Comparison of ENCODE assay signal across 29 mouse cellular contexts in the genomic region with DNA sequence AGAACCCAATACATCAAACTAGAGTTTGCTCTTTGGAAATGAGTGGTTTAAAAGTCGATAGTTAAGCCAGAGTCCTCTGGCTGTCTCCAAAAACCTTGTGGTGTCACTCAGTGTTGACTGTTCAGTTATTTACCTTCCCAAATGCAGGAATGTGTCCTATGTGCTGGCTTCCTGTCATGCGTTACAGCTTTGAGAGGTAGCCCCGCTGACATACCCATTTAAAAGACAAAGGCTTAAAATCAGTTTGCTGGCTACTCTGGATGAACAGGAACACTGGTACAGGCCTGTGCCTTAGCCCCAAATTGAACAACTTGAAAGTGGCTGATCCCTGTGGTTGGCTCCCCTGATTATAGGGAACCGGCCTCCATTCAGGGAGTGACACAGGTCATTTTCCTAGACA.
DNase-seq lines count a peak whose midpoint lies in the region; ATAC-seq and TF ChIP-seq lines count a peak whose summit lies in the region.
"Had no signal": no experiment of that assay in that cellular context is flagged by ENCODE, and none has a peak within 500 bp of the region (broad histone marks: within the 10 kb centered on the region; RNA-seq: fewer than 3 reads in every experiment).

No protein-coding gene starts in this region.

- no peak for TF ChIP-seq EP300 in ES-Bruce4 (IDR thresholded peaks at IDR 0.05; ENCODE audit: insufficient read depth, low read depth, low read length)

- no peaks in the 10 kb centered on the region for H3K4me1 ChIP-seq in intestine, embryonic 14.5 days (replicated peaks; ENCODE audit: control insufficient read depth, insufficient read depth, low read length)
- H3K4me1 ChIP-seq in intestine, postnatal 0 days (replicated peaks; ENCODE audit: control insufficient read depth, insufficient read depth, low read length): no peaks in the 10 kb centered on the region
- H3K4me1 ChIP-seq in ES-Bruce4 (ENCODE audit: control insufficient read depth, insufficient read depth, low read length) (peaks cover 3% of the 10 kb centered on the region), ES-E14 (ENCODE audit: control insufficient read depth in 2 of 2, insufficient read depth in 2 of 2, low read length in 2 of 2, poor library complexity in 1 of 2) (peaks cover 0 to 2% of the 10 kb centered on the region in 2 experiments; a peak in 1 of 4 replicates)
- H3K4me1 ChIP-seq: forebrain, embryonic 10.5 days had no signal

- no peak for TF ChIP-seq POLR2A in ES-Bruce4 (IDR thresholded peaks at IDR 0.05; ENCODE audit: insufficient read depth, low read length)

- WGBS in intestine, embryonic 14.5 days: 93% methylated on average over 4 of the region's 4 CpGs
- 94% methylated on average over 4 of the region's 4 CpGs for WGBS in intestine, postnatal 0 days

- H3K9me3 ChIP-seq in intestine, embryonic 14.5 days (ENCODE audit: control insufficient read depth, low read length): no peaks in the 10 kb centered on the region
- H3K9me3 ChIP-seq in intestine, postnatal 0 days (ENCODE audit: control insufficient read depth): no peaks in the 10 kb centered on the region
- H3K9me3 ChIP-seq in ES-Bruce4 (replicated peaks; ENCODE audit: control insufficient read depth, insufficient read depth, low read length, poor library complexity, severe bottlenecking) (no peaks in the 10 kb centered on the region), ES-E14 (ENCODE audit: control insufficient read depth, insufficient read depth, low read depth, low read length) (no peaks in the 10 kb centered on the region)
- H3K9me3 ChIP-seq: forebrain, embryonic 10.5 days; forebrain, embryonic 13.5 days; G1E; heart, embryonic 13.5 days had no signal

- no peak overlapping the region for H3K9ac ChIP-seq in intestine, embryonic 14.5 days (ENCODE audit: low read length)
- H3K9ac ChIP-seq in intestine, postnatal 0 days (ENCODE audit: low read depth, low read length): no peak overlapping the region
- H3K9ac ChIP-seq in ES-Bruce4 (ENCODE audit: low read depth, poor library complexity, severe bottlenecking): no peak overlapping the region
- no peak overlapping the region for H3K9ac ChIP-seq in ES-E14 (ENCODE audit: insufficient read depth, low read depth, low read length, poor library complexity, severe bottlenecking)
- H3K9ac ChIP-seq: forebrain, embryonic 13.5 days; heart, embryonic 13.5 days; hindbrain, embryonic 14.5 days had no signal

- no peak for TF ChIP-seq CTCF in intestine, postnatal 0 days (IDR thresholded peaks at IDR 0.05; ENCODE audit: low read depth)
- TF ChIP-seq CTCF in ES-Bruce4 (IDR thresholded peaks at IDR 0.05; ENCODE audit: low read depth, low read length): no peak

- ATAC-seq in intestine, embryonic 14.5 days (replicated peaks; ENCODE audit: low FRiP score, low TSS enrichment, low read depth): no peak
- ATAC-seq in intestine, postnatal 0 days: no peak
- ATAC-seq: activated CD4-positive, CD25-positive, alpha-beta regulatory T cell, adult 4 months; forebrain, embryonic 13.5 days; forebrain, embryonic 16.5 days; hindbrain, postnatal 0 days; inflammation-experienced regulatory T-cells, adult 6 months; Patski had no signal

- H3K36me3 ChIP-seq in intestine, embryonic 14.5 days (ENCODE audit: control insufficient read depth, insufficient read depth, low read length): peaks cover 22% of the 10 kb centered on the region
- peaks cover 23% of the 10 kb centered on the region for H3K36me3 ChIP-seq in intestine, postnatal 0 days (ENCODE audit: control insufficient read depth, insufficient read depth)
- H3K36me3 ChIP-seq in ES-Bruce4 (ENCODE audit: control insufficient read depth, insufficient read depth, low read length, poor library complexity, severe bottlenecking): no peaks in the 10 kb centered on the region
- 0 out of 2 replicates have a peak, but pooled peaks cover 2% of the 10 kb centered on the region for H3K36me3 ChIP-seq in ES-E14 (ENCODE audit: control insufficient read depth, insufficient read depth, low read length, poor library complexity, severe bottlenecking)

- H3K4me2 ChIP-seq in intestine, embryonic 14.5 days (ENCODE audit: low read length): no peak overlapping the region
- H3K4me2 ChIP-seq in intestine, postnatal 0 days (replicated peaks; ENCODE audit: low read depth): no peak overlapping the region
- H3K4me2 ChIP-seq: forebrain, embryonic 13.5 days; heart, embryonic 13.5 days; hindbrain, embryonic 14.5 days had no signal

- no peak overlapping the region for H3K4me3 ChIP-seq in intestine, embryonic 14.5 days (ENCODE audit: low read depth, low read length)
- no peak overlapping the region for H3K4me3 ChIP-seq in intestine, postnatal 0 days (ENCODE audit: low read depth, low read length)
- H3K4me3 ChIP-seq in ES-Bruce4 (ENCODE audit: low read depth, low read length): no peak overlapping the region
- H3K4me3 ChIP-seq in ES-E14 (ENCODE audit: insufficient read depth in 1 of 2, low read depth in 1 of 2, low read length in 2 of 2, poor library complexity in 1 of 2, severe bottlenecking in 1 of 2): no peak overlapping the region
- H3K4me3 ChIP-seq: forebrain, embryonic 10.5 days; forebrain, embryonic 13.5 days; heart, embryonic 13.5 days had no signal

- H3K27me3 ChIP-seq in intestine, embryonic 14.5 days (replicated peaks; ENCODE audit: control insufficient read depth, insufficient read depth, low read length): no peaks in the 10 kb centered on the region
- no peaks in the 10 kb centered on the region for H3K27me3 ChIP-seq in intestine, postnatal 0 days (replicated peaks; ENCODE audit: control insufficient read depth, insufficient read depth, low read length)
- H3K27me3 ChIP-seq in ES-Bruce4 (ENCODE audit: control insufficient read depth, insufficient read depth, low read length, poor library complexity, severe bottlenecking): no peaks in the 10 kb centered on the region
- H3K27me3 ChIP-seq: CH12.LX; forebrain, embryonic 13.5 days; heart, embryonic 13.5 days; Patski had no signal

- H3K27ac ChIP-seq in intestine, embryonic 14.5 days (ENCODE audit: low read depth): no peak overlapping the region
- H3K27ac ChIP-seq in intestine, postnatal 0 days (ENCODE audit: low read depth, low read length): no peak overlapping the region
- H3K27ac ChIP-seq in ES-Bruce4 (ENCODE audit: insufficient read depth, low read length) (0 out of 2 replicates have a peak overlapping the region, but pooled peaks have one; percentile 27), ES-E14 (ENCODE audit: insufficient read depth, low read depth, low read length, poor library complexity, severe bottlenecking) (no peak overlapping the region)
- H3K27ac ChIP-seq: forebrain, embryonic 10.5 days; forebrain, embryonic 13.5 days; heart, embryonic 13.5 days; hindbrain, embryonic 14.5 days; hindbrain, postnatal 0 days had no signal

- in situ Hi-C loops in ES-E14 (cut with MboI; ENCODE audit: low sequenced_read_pairs in 2 of 2, unreplicated experiment in 2 of 2): no loop called here

- DNase-seq in intestine, embryonic 14.5 days (ENCODE audit: low spot score): peak; percentile 38
- peak; percentile 28 for DNase-seq in ES-E14 (ENCODE audit: low read depth, low spot score)
- no peak for DNase-seq in adrenal gland, adult (ENCODE audit: inconsistent age in 2 of 2, low spot score in 1 of 2)
- no peak for DNase-seq in layer of hippocampus, adult 18-20 months (ENCODE audit: low spot score in 2 of 2)
- DNase-seq: adrenal gland, postnatal 10 days; adrenal gland, postnatal 36 days; B cell, adult 2 months; cerebellum, adult 18-20 months; cerebellum, adult 9-10 months; cerebellum, postnatal 14 days; gastrocnemius, postnatal 10 days; gastrocnemius, postnatal 36 days; heart, adult 18-20 months; heart, postnatal 14 days; heart, postnatal 4 days; kidney, adult 11 months had no signal

TF ChIP-seq in ES-E14, 5 proteins besides CTCF, POLR2A, EP300 and RAD21:
- no peak for TF ChIP-seq CHD2 (IDR thresholded peaks at IDR 0.05; ENCODE audit: low read depth, low read length)
- TF ChIP-seq HCFC1 (IDR thresholded peaks at IDR 0.05; ENCODE audit: borderline replicate concordance, insufficient read depth, low read length): no peak
- TF ChIP-seq ZC3H11A (IDR thresholded peaks at IDR 0.05; ENCODE audit: borderline replicate concordance, low read depth, low read length): no peak
- no peak for TF ChIP-seq ZNF384 (IDR thresholded peaks at IDR 0.05; ENCODE audit: low read depth, low read length)
- TF ChIP-seq MAFK (IDR thresholded peaks at IDR 0.05; ENCODE audit: insufficient read depth, low read depth, low read length): no peak

Comparison
In these comparisons a context has a peak if more than half of its experiments do, and no peak if none do; other contexts are left out.
1. DNase-seq: peak in intestine, embryonic 14.5 days (single experiment) and ES-E14 (single experiment); none in adrenal gland, adult (0 of 2) and layer of hippocampus, adult 18-20 months (0 of 2).